Mouse (Mus musculus) lung, postnatal 0 days (tissue): ENCODE measurements around the gene Npr1. TPM values are rescaled to one million over a fixed set of nuclear protein-coding genes. Genes with fewer than 3 reads are reported as not detected.

Source experiments
- ATAC-seq: fragments of 200-750 bp; cut with Nextera tagmentation; 2 replicates; pipeline ENCODE4 v1.8.0; 2017; ENCODE audit warnings: moderate library complexity
- DNase-seq: peaks from one replicate; pipeline ENCODE4 v3.0.0-alpha.2; 2016; ENCODE audit warnings: low spot score
- H3K27ac ChIP-seq: fragments of 300-500 bp; sonication (generic); 2 replicates; pipeline ENCODE4 v1.5.1; 2014; ENCODE audit warnings: antibody characterized with exemption, mild to moderate bottlenecking, low read length, mixed read lengths
- H3K27me3 ChIP-seq: fragments of 300-500 bp; sonication (generic); replicated peaks from 2 replicates; pipeline ENCODE4 v1.6.1; 2014; ENCODE audit warnings: low read length, mixed read lengths; ENCODE audit not compliant: insufficient read depth
- H3K36me3 ChIP-seq: fragments of 300-500 bp; sonication (generic); 2 replicates; pipeline ENCODE4 v1.6.1; 2014; ENCODE audit warnings: low read length, mixed read lengths; ENCODE audit not compliant: insufficient read depth
- H3K4me1 ChIP-seq: fragments of 300-500 bp; sonication (generic); 2 replicates; pipeline ENCODE4 v1.6.1; 2014; ENCODE audit warnings: antibody characterized with exemption, low read depth, low read length, mixed read lengths; ENCODE audit not compliant: insufficient read depth
- H3K4me2 ChIP-seq: fragments of 300-500 bp; sonication (generic); replicated peaks from 2 replicates; pipeline ENCODE4 v1.6.1; 2014; ENCODE audit warnings: low read depth, mild to moderate bottlenecking, low read length, moderate library complexity, mixed read lengths
- H3K4me3 ChIP-seq: fragments of 300-500 bp; sonication (generic); 2 replicates; pipeline ENCODE4 v1.5.1; 2014; ENCODE audit warnings: low read depth, low read length
- H3K9ac ChIP-seq: fragments of 300-500 bp; sonication (generic); replicated peaks from 2 replicates; pipeline ENCODE4 v1.6.1; 2014; ENCODE audit warnings: low read depth, mild to moderate bottlenecking
- H3K9me3 ChIP-seq: fragments of 300-500 bp; sonication (generic); 2 replicates; pipeline ENCODE4 v1.6.1; 2016; ENCODE audit warnings: low read length, mixed read lengths
- CTCF ChIP-seq: IDR thresholded peaks from 2 replicates; pipeline ENCODE4 v1.5.1; 2016; ENCODE audit warnings: antibody characterized with exemption, mild to moderate bottlenecking
- EP300 ChIP-seq: IDR thresholded peaks from 2 replicates; pipeline ENCODE4 v1.6.1; 2016; ENCODE audit warnings: antibody characterized with exemption, mild to moderate bottlenecking, control low read depth
- WGBS: fragments of 180-500 bp; shearing (Covaris S2); extraction: QIAGEN DNeasy Blood & Tissue Kit; methylation state at CpG from one replicate; pipeline ENCODE4 v1.1.7; 2014; 5-methylcytosine and 5-hydroxymethylcytosine counted together
- polyA plus RNA-seq: library from polyadenylated mRNA; unstranded; fragments of >200 nt; fragmentation: Nextera tagmentation; extraction: Ambion mirVana; gene quantifications from 2 replicates; pipeline ENCODE4 v1.2.1, GENCODE M21; 2015

Npr1 gene
- polyA plus RNA-seq, 1 experiment from 2014 or later, result 30.0 TPM

DNA sequence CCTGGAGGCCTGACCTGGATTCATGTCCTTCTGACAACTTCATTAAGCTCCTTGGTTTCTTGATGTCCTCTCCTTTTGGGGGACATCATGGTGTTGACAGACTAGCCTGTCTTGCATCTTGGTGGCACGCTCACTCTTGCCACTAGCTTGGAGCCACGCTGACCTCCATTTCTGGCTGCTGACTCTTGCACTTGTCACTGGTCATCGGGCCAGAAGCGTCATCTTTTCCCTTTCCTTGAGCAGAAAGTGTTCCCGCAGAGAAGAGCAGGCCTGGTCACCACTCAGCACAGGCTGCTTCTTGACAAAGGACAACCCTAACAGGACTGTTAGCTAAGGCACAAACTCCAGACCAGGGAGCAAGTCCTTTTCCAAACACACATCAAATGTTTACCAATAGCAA, 59.3 kb downstream of the Npr1 start:
- DNase-seq (no peak), ATAC-seq (no peak)
- Histone ChIP-seq H3K36me3 (peaks cover 52% of the 10 kb centered on the region), H3K4me2 (no peak overlapping the region), H3K27ac (no peak overlapping the region), H3K9me3 (no peaks in the 10 kb centered on the region), H3K4me1 (no peaks in the 10 kb centered on the region), H3K9ac (no peak overlapping the region), H3K4me3 (no peak overlapping the region), H3K27me3 (no peaks in the 10 kb centered on the region)
- WGBS, result 91% methylated on average over 5 of the region's 5 CpGs
- TF ChIP-seq CTCF (no peak), EP300 (no peak)

DNA sequence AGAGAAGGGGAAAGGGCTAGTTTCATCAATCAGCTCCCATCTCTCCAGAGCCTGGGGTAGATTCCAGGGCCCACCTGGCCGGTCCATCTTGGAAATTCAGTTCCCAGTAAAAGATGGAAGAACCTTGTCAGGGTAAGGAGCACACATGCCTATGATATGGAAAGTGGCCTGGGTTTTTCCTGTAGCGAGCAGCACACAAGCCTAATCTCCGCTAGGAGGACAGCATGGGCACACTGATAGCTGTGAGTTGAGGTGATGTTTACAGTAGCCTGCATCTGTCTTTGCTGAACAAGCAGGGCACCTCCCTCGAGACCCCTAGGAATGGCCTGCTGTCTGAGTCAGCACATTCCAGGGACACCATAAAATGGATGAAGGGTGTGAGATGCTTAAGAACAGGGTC, 61.1 kb downstream of the Npr1 start:
- H3K4me1 ChIP-seq, result no peaks in the 10 kb centered on the region
- H3K36me3 ChIP-seq, result peaks cover 59% of the 10 kb centered on the region
- no peak overlapping the region for H3K4me3 ChIP-seq
- ATAC-seq (no peak), DNase-seq (no peak)
- H3K27me3 ChIP-seq, result no peaks in the 10 kb centered on the region
- 73% methylated on average over 4 of the region's 4 CpGs for WGBS
- no peak overlapping the region for H3K9ac ChIP-seq
- no peak overlapping the region for H3K27ac ChIP-seq
- no peak overlapping the region for H3K4me2 ChIP-seq
- H3K9me3 ChIP-seq, result no peaks in the 10 kb centered on the region
- TF ChIP-seq CTCF, result no peak
- TF ChIP-seq EP300, result no peak

- no peaks in the 10 kb centered on the region for H3K9me3 ChIP-seq
- ATAC-seq, result no peak
- DNase-seq, result no peak
- TF ChIP-seq CTCF (no peak), EP300 (no peak)
- WGBS, result 79% methylated on average over 3 of the region's 3 CpGs
- H3K9ac ChIP-seq, result no peak overlapping the region
- H3K4me2 ChIP-seq, result no peak overlapping the region
- H3K36me3 ChIP-seq, result peaks cover 59% of the 10 kb centered on the region
- H3K4me1 ChIP-seq, result no peaks in the 10 kb centered on the region
- no peaks in the 10 kb centered on the region for H3K27me3 ChIP-seq
- no peak overlapping the region for H3K4me3 ChIP-seq
- no peak overlapping the region for H3K27ac ChIP-seq
These were observed 61.5 kb downstream of the Npr1 start for GRCm38 (mm10) chr3:90404121-90404520.

- Histone ChIP-seq H3K9ac (no peak overlapping the region), H3K36me3 (peaks cover 50% of the 10 kb centered on the region), H3K9me3 (no peaks in the 10 kb centered on the region), H3K27ac (no peak overlapping the region), H3K4me3 (no peak overlapping the region), H3K4me1 (no peaks in the 10 kb centered on the region), H3K4me2 (no peak overlapping the region), H3K27me3 (no peaks in the 10 kb centered on the region)
- ATAC-seq, result no peak
- TF ChIP-seq EP300 (no peak), CTCF (no peak)
- 60% methylated on average over 4 of the region's 4 CpGs for WGBS
- DNase-seq, result no peak
These were observed 64.7 kb downstream of the Npr1 start for GRCm38 (mm10) chr3:90400993-90401392.

Other genes starting within 250 kb of the Npr1 start
- gene Jtb, start 234.3 kb downstream of the Npr1 start, polyA plus RNA-seq, result 148 and 154 TPM in 2 replicates
- 2.4 and 2.8 TPM in 2 replicates for gene Creb3l4, start 222.4 kb downstream of the Npr1 start, polyA plus RNA-seq
- 143 and 152 TPM in 2 replicates for gene Slc39a1, start 217.7 kb downstream of the Npr1 start, polyA plus RNA-seq
- 11.9 and 16.2 TPM in 2 replicates for gene Crtc2, start 211.7 kb downstream of the Npr1 start, polyA plus RNA-seq
- gene Dennd4b, start 200.7 kb downstream of the Npr1 start, polyA plus RNA-seq, result 2.3 and 2.7 TPM in 2 replicates
- gene Gatad2b, start 172.7 kb downstream of the Npr1 start, polyA plus RNA-seq, result 9.2 and 10.1 TPM in 2 replicates
- 16.0 and 18.0 TPM in 2 replicates for gene Slc27a3, start 75.9 kb downstream of the Npr1 start, polyA plus RNA-seq
- 10.6 and 13.9 TPM in 2 replicates for gene Ints3, start 32.2 kb downstream of the Npr1 start, polyA plus RNA-seq
- gene Ilf2, start 10.3 kb upstream of the Npr1 start, polyA plus RNA-seq, result 58.4 and 65.8 TPM in 2 replicates
- gene Snapin, start 25.2 kb upstream of the Npr1 start, polyA plus RNA-seq, result 97.9 and 101 TPM in 2 replicates
- gene Chtop, start 43.6 kb upstream of the Npr1 start, polyA plus RNA-seq, result 85.8 and 87.8 TPM in 2 replicates
- gene S100a1, start 48.5 kb upstream of the Npr1 start, polyA plus RNA-seq, result 289 and 309 TPM in 2 replicates
- 159 and 167 TPM in 2 replicates for gene S100a13, start 48.6 kb upstream of the Npr1 start, polyA plus RNA-seq
- gene S100a14, start 61.0 kb upstream of the Npr1 start, polyA plus RNA-seq, result 77.5 and 100 TPM in 2 replicates
- gene S100a16, start 71.4 kb upstream of the Npr1 start, polyA plus RNA-seq, result 368 and 387 TPM in 2 replicates
- gene S100a3, start 94.7 kb upstream of the Npr1 start, polyA plus RNA-seq, result 1.1 and 2.1 TPM in 2 replicates
- gene S100a2, start 124.4 kb upstream of the Npr1 start, polyA plus RNA-seq, result 0.66 TPM in 1 of 2 replicates, not detected in the other
- gene Gm42674, start 136.0 kb upstream of the Npr1 start, polyA plus RNA-seq, result not detected in 2 replicates
- 18.4 and 24.3 TPM in 2 replicates for gene S100a4, start 137.9 kb upstream of the Npr1 start, polyA plus RNA-seq
- gene S100a5, start 142.7 kb upstream of the Npr1 start, polyA plus RNA-seq, result not detected in 2 replicates
- 1,618 and 1,721 TPM in 2 replicates for gene S100a6, start 147.0 kb upstream of the Npr1 start, polyA plus RNA-seq
- gene S100a7a, start 188.2 kb upstream of the Npr1 start, polyA plus RNA-seq, result 0.08 and 0.27 TPM in 2 replicates
- 332 and 333 TPM in 2 replicates for gene S100a8, start 203.1 kb upstream of the Npr1 start, polyA plus RNA-seq
- gene S100a9, start 229.9 kb upstream of the Npr1 start, polyA plus RNA-seq, result 207 and 215 TPM in 2 replicates